Mouse (Mus musculus): Measurements from ENCODE around the gene B4galnt3.

GRCm38 (mm10) chr6:120179044-120179755 is 115.2 kb downstream of the B4galnt3 start:
- no peak for TF ChIP-seq CTCF (IDR thresholded peaks at IDR 0.05; ENCODE audit: low read depth, low read length)
- TF ChIP-seq POLR2A (IDR thresholded peaks at IDR 0.05; ENCODE audit: extremely low read depth, insufficient read depth, low read length): no peak

All from liver, adult 2 months (tissue).